Mouse (Mus musculus) ES-E14 (cell line): ENCODE results near the gene Tas2r143. TPM values are rescaled to one million over a fixed set of nuclear protein-coding genes. Genes with fewer than 3 reads are reported as not detected.

Experiments used
- DNase-seq: peaks from one replicate; pipeline ENCODE4 v3.0.0-alpha.2; 2013; ENCODE audit warnings: low read depth, low spot score
- H3K27ac ChIP-seq: 2 replicates; pipeline ENCODE4 v1.5.1; 2012; ENCODE audit warnings: low read depth, mild to moderate bottlenecking, low read length, moderate library complexity, mixed read lengths; ENCODE audit not compliant: poor library complexity, insufficient read depth, severe bottlenecking
- H3K36me3 ChIP-seq: 2 replicates; pipeline ENCODE4 v1.6.1; 2012; ENCODE audit warnings: mild to moderate bottlenecking, low read length, moderate library complexity, mixed read lengths; ENCODE audit not compliant: control insufficient read depth, poor library complexity, insufficient read depth, severe bottlenecking
- H3K4me1 ChIP-seq, 2 experiments: fragments of 150-350 bp in 1 of 2; sonication (generic) in 1 of 2; 2 replicates each; pipeline ENCODE4 v1.6.1; 2012; ENCODE audit warnings: low read length in 2 of 2, mild to moderate bottlenecking in 1 of 2, mixed read lengths in 1 of 2; ENCODE audit not compliant: control insufficient read depth in 2 of 2, insufficient read depth in 2 of 2, poor library complexity in 1 of 2
- H3K4me3 ChIP-seq, 2 experiments: fragments of 150-350 bp in 1 of 2; sonication (generic) in 1 of 2; 2 replicates each; pipeline ENCODE4 v1.5.1; 2012; ENCODE audit warnings: low read length in 2 of 2, low read depth in 1 of 2, mild to moderate bottlenecking in 1 of 2, mixed read lengths in 1 of 2; ENCODE audit not compliant: insufficient read depth in 1 of 2, poor library complexity in 1 of 2, severe bottlenecking in 1 of 2
- H3K9ac ChIP-seq: 2 replicates; pipeline ENCODE4 v1.6.1; 2012; ENCODE audit warnings: low read depth, mild to moderate bottlenecking, low read length, mixed read lengths; ENCODE audit not compliant: poor library complexity, insufficient read depth, severe bottlenecking
- H3K9me3 ChIP-seq: fragments of 150-350 bp; sonication (generic); 2 replicates; pipeline ENCODE4 v1.6.1; 2012; ENCODE audit warnings: low read depth, mild to moderate bottlenecking, low read length; ENCODE audit not compliant: control insufficient read depth, insufficient read depth
- CHD2 ChIP-seq: IDR thresholded peaks from 2 replicates; pipeline ENCODE4 v1.6.1; 2014; ENCODE audit warnings: mild to moderate bottlenecking, low read depth, low read length, inconsistent platforms
- HCFC1 ChIP-seq: IDR thresholded peaks from 2 replicates; pipeline ENCODE4 v1.6.1; 2012; ENCODE audit warnings: low read length, inconsistent platforms, borderline replicate concordance; ENCODE audit not compliant: insufficient read depth
- MAFK ChIP-seq: IDR thresholded peaks from 2 replicates; pipeline ENCODE4 v1.6.1; 2014; ENCODE audit warnings: mild to moderate bottlenecking, low read depth, low read length, inconsistent platforms; ENCODE audit not compliant: insufficient read depth
- ZC3H11A ChIP-seq: IDR thresholded peaks from 2 replicates; pipeline ENCODE4 v1.6.1; 2012; ENCODE audit warnings: low read depth, mild to moderate bottlenecking, inconsistent platforms, low read length, borderline replicate concordance
- ZNF384 ChIP-seq: IDR thresholded peaks from 2 replicates; pipeline ENCODE4 v1.6.1; 2012; ENCODE audit warnings: low read depth, low read length, inconsistent platforms
- in situ Hi-C, 2 experiments: fragments of 600-800 bp; cut with MboI; formaldehyde crosslinking; loops; one replicate each; pipeline ENCODE4 v1.15.1; 2025; ENCODE audit warnings: low sequenced_read_pairs in 2 of 2, inconsistent platforms in 1 of 2; ENCODE audit not compliant: unreplicated experiment in 2 of 2
- total RNA-seq: library from RNA; depleted of rRNA; stranded (reverse); fragments of 300-350 nt; gene quantifications from 2 replicates; pipeline ENCODE4 v1.2.3, GENCODE M21; 2012

The Tas2r143 gene
- total RNA-seq, 1 experiment, result not detected

DNA sequence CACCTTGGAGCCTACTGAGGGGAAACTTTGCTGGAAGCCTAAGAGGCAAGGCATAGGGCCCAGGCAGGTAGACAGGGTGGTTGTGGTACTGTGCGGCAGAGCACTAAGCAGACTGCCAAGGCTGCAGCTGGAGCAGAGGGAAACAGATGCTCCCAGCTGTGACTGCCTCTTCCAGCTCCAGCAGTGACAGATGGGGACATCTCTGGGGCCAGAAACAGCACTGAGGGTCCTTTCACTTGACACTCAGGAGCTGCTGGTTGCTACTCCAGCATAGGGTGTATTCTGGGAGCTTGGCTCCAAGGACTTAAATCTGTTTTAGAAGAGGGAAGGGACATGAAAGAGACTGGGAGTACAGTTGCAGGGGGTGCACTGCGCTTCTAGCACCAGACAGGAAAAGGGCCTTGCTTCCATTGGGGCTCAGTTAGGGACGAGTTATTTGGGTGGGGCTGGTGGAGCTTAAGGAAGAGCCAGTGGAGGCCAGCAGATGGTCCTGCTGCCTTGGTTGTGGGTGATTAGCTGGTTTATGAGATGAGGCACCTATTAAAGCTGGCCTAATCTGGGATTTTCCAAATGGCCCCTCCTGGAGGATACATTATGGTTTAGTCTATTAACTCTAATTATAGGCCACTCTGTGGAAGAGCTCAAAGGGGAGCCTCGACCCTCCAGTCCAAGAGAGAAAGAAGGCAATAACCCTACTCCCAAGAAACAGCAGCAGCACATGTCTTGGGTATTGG, 29.2 kb upstream of the Tas2r143 start:
- Histone ChIP-seq H3K9ac (no peak overlapping the region), H3K27ac (no peak overlapping the region), H3K9me3 (no peaks in the 10 kb centered on the region), H3K36me3 (peaks cover under 1% of the 10 kb centered on the region; the same call in 1 of the 2 replicates), H3K4me1 (peaks cover 2 to 4% of the 10 kb centered on the region in 2 experiments; a peak in 2 of 4 replicates), H3K4me3 (no peak overlapping the region)
- in situ Hi-C loops, result no loop called here
- TF ChIP-seq CHD2, result no peak
- no peak for TF ChIP-seq MAFK
- DNase-seq, result no peak

DNA sequence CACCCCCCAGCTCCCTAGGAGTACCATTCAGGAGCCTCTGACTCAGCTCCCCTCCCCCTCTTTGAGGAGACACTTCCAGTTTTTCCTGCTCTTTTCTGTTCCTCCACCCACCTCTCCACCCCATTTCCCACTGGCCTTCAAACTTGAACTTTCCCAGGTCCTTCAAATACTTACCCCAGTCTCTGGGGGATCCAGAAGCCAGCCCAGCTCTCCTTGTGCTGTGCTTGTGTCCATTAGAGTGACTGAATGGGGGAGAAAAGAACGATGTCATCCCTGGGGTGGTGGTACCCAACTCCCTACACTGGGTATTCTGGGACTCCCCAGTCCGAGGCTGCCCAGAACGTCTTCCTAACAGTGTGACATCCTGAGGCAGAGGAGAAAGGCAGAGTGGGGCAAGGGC, 28.0 kb upstream of the Tas2r143 start:
- in situ Hi-C loops, result no loop called here
- Histone ChIP-seq H3K4me3 (no peak overlapping the region), H3K36me3 (no peaks in the 10 kb centered on the region), H3K9me3 (no peaks in the 10 kb centered on the region), H3K27ac (no peak overlapping the region), H3K9ac (no peak overlapping the region), H3K4me1 (peaks cover 2 to 4% of the 10 kb centered on the region in 2 experiments; a peak in 2 of 4 replicates)
- TF ChIP-seq CHD2 (no peak), ZC3H11A (no peak), HCFC1 (no peak), MAFK (no peak), ZNF384 (no peak)
- no peak for DNase-seq

DNA sequence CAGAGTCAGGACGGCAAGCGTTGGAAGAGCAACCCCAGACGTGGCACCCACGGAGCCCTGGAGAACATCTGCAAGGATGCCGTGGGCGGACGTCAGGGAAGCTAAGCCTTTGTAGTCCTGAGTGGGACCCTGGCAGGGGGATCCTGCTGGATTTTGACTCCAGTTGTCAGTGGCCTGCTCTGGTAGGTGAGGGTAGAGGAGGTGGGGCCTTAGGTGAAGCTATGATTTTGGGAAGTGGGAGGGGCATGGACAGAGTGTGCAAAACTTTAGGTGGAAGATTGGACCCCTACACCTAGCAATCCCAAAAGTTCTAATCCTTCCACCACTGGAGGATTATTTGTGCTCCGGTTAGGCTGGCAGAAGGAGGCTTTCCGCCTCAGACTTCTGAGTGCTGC, 27.6 kb upstream of the Tas2r143 start:
- Histone ChIP-seq H3K4me3 (peak overlapping the region; percentile 66 to 83; a peak in 3 of 4 replicates), H3K9ac (peak overlapping the region; percentile 71), H3K4me1 (peaks cover 2 to 4% of the 10 kb centered on the region in 2 experiments; a peak in 2 of 4 replicates), H3K36me3 (no peaks in the 10 kb centered on the region), H3K27ac (no peak overlapping the region), H3K9me3 (no peaks in the 10 kb centered on the region)
- in situ Hi-C loops, result no loop called here
- DNase-seq, result no peak
- no peak for TF ChIP-seq HCFC1
- no peak for TF ChIP-seq MAFK
- TF ChIP-seq CHD2, result no peak
- no peak for TF ChIP-seq ZC3H11A
- no peak for TF ChIP-seq ZNF384

DNA sequence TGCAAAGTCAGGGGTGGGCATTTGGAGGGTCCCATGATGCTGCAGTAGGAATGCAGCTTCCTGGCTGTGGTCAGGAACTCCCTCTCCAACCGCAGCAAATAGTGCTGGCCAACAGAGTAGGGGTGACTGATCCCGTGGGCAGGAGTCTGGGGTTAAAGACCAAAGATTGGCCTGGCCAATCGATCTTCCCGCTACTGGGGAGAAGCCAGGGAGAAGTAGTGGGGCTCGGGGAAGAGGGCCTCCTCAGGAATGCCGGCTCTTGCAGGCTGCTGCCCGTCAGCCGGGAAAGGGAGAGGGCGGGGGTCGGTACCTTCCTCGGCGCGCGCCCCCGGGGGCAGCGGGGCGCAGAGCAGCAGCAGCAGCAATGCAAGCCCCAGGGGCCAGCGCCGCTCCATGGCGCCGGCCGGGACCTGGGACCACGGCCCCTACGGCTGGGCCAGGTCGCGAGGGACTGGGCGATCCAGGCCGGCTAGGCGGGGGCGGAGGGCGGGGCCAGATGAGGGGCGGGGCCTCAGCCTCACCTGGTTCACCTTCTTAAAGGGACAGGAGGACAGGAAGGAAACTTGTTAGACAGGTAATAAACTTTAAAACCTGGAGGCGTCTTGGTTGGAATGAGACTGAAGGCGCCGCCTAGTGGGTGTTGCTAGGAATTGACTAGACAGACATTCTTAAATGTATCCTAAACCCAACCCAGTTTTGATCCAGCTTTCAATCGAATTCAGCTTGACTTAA, 27.1 kb upstream of the Tas2r143 start, which contains the start of gene Epha1:
Epha1 (minus strand) TSS at position 453 of the 732 bp plus-strand sequence.
- no peaks in the 10 kb centered on the region for H3K36me3 ChIP-seq
- H3K9me3 ChIP-seq, result no peaks in the 10 kb centered on the region
- H3K4me1 ChIP-seq, result peaks cover 2 to 4% of the 10 kb centered on the region in 2 experiments; a peak in 2 of 4 replicates
- TF ChIP-seq ZNF384 (no peak), CHD2 (no peak), ZC3H11A (no peak), MAFK (no peak), HCFC1 (no peak)
- H3K27ac ChIP-seq, result no peak within 1 kb of the TSS
- DNase-seq, result peak; percentile 69
- peak within 1 kb of the TSS; percentile 66 to 83 for H3K4me3 ChIP-seq
- in situ Hi-C loops, result no loop called here
- H3K9ac ChIP-seq, result peak within 1 kb of the TSS; percentile 71
